In genomic region chr19:6058513-6058912, GRCm38 (mm10) we compare ENCODE assay signal across 8 mouse cellular contexts. TPM values are rescaled to one million over a fixed set of nuclear protein-coding genes. Genes with fewer than 3 reads are reported as not detected.
DNase-seq lines count a peak whose midpoint lies in the region; ATAC-seq and TF ChIP-seq lines count a peak whose summit lies in the region.

No protein-coding gene starts in this region.

- 26% methylated on average over 5 of the region's 5 CpGs for WGBS in heart, embryonic 14.5 days
- WGBS in heart, postnatal 0 days = 26% methylated on average over 5 of the region's 5 CpGs
- WGBS in midbrain, embryonic 10.5 days = 40% methylated on average over 5 of the region's 5 CpGs

- no peak for ATAC-seq in heart, embryonic 14.5 days (ENCODE audit: insufficient number of reproducible peaks, insufficient read depth, low FRiP score, low read depth)
- ATAC-seq in G1E (ENCODE audit: extremely low read depth, insufficient number of reproducible peaks, low FRiP score, poor library complexity, severe bottlenecking) = no peak
- no peak for ATAC-seq in heart, postnatal 0 days (ENCODE audit: insufficient read depth, low read depth)
- no peak for ATAC-seq in granulocyte monocyte progenitor cell, adult 5-6 weeks (replicated peaks; ENCODE audit: poor library complexity, severe bottlenecking)

- H3K27me3 ChIP-seq in heart, embryonic 14.5 days (ENCODE audit: control insufficient read depth, insufficient read depth, low read length) = no peaks in the 10 kb centered on the region
- no peaks in the 10 kb centered on the region for H3K27me3 ChIP-seq in G1E (ENCODE audit: insufficient read depth, low read length)
- H3K27me3 ChIP-seq in heart, postnatal 0 days (ENCODE audit: control insufficient read depth, insufficient read depth, low read length) = no peaks in the 10 kb centered on the region
- no peaks in the 10 kb centered on the region for H3K27me3 ChIP-seq in midbrain, embryonic 10.5 days (ENCODE audit: low read depth, poor library complexity, severe bottlenecking)

- peak overlapping the region; percentile 81 to 88 for H3K4me3 ChIP-seq in heart, embryonic 14.5 days (ENCODE audit: control insufficient read depth in 1 of 2, insufficient read depth in 1 of 2, low read depth in 1 of 2, low read length in 2 of 2)
- peak overlapping the region; percentile 97 for H3K4me3 ChIP-seq in G1E (ENCODE audit: low read depth, low read length)
- peak overlapping the region; percentile 90 for H3K4me3 ChIP-seq in heart, postnatal 0 days (ENCODE audit: low read depth, low read length)
- H3K4me3 ChIP-seq in midbrain, embryonic 10.5 days = peak overlapping the region; percentile 92

- peak overlapping the region in 1 of 2 experiments; percentile 82; a peak in 2 of 4 replicates for H3K27ac ChIP-seq in heart, embryonic 14.5 days (replicated peaks in 1 of 2; ENCODE audit: control insufficient read depth in 1 of 2, insufficient read depth in 1 of 2, low read depth in 2 of 2, low read length in 2 of 2)
- H3K27ac ChIP-seq in heart, postnatal 0 days (ENCODE audit: low read depth) = peak overlapping the region; percentile 84
- peak overlapping the region; percentile 96 for H3K27ac ChIP-seq in midbrain, embryonic 10.5 days (replicated peaks)

- no peak for DNase-seq in heart, adult 18-20 months
- no peak for DNase-seq in G1E (ENCODE audit: low spot score)
- DNase-seq in heart, postnatal 0 days (ENCODE audit: low spot score) = no peak
- no peak for DNase-seq in midbrain, embryonic 10.5 days (ENCODE audit: low spot score)
- DNase-seq in ovary, postnatal 10 days (ENCODE audit: low spot score) = no peak
- DNase-seq in ovary, postnatal 36 days (ENCODE audit: low spot score) = no peak

- peak overlapping the region; percentile 94 for H3K9ac ChIP-seq in heart, embryonic 14.5 days (ENCODE audit: low read length)
- H3K9ac ChIP-seq in heart, postnatal 0 days (replicated peaks; ENCODE audit: low read depth, low read length) = peak overlapping the region; percentile 85

- H3K9me3 ChIP-seq in heart, embryonic 14.5 days (ENCODE audit: control insufficient read depth, low read length) = no peaks in the 10 kb centered on the region
- no peaks in the 10 kb centered on the region for H3K9me3 ChIP-seq in G1E (replicated peaks)
- no peaks in the 10 kb centered on the region for H3K9me3 ChIP-seq in heart, postnatal 0 days (replicated peaks; ENCODE audit: control insufficient read depth, low read length)
- no peaks in the 10 kb centered on the region for H3K9me3 ChIP-seq in midbrain, embryonic 10.5 days (replicated peaks)

- peaks cover 45% of the 10 kb centered on the region for H3K36me3 ChIP-seq in heart, embryonic 14.5 days (ENCODE audit: control insufficient read depth, insufficient read depth, low read length)
- H3K36me3 ChIP-seq in G1E (replicated peaks) = peaks cover 75% of the 10 kb centered on the region
- peaks cover 34% of the 10 kb centered on the region for H3K36me3 ChIP-seq in heart, postnatal 0 days (replicated peaks; ENCODE audit: control insufficient read depth, insufficient read depth, low read length)
- peaks cover 58% of the 10 kb centered on the region for H3K36me3 ChIP-seq in midbrain, embryonic 10.5 days

- peak overlapping the region; percentile 86 for H3K4me2 ChIP-seq in heart, embryonic 14.5 days (ENCODE audit: low read length)
- peak overlapping the region; percentile 79 for H3K4me2 ChIP-seq in heart, postnatal 0 days (ENCODE audit: low read depth, low read length)

- H3K4me1 ChIP-seq in heart, embryonic 14.5 days (ENCODE audit: control insufficient read depth in 2 of 2, insufficient read depth in 2 of 2, low read length in 2 of 2) = peaks cover 9 to 33% of the 10 kb centered on the region in 2 experiments
- H3K4me1 ChIP-seq in G1E (ENCODE audit: insufficient read depth, low read depth, low read length) = peaks cover 70% of the 10 kb centered on the region
- peaks cover 36% of the 10 kb centered on the region for H3K4me1 ChIP-seq in heart, postnatal 0 days (ENCODE audit: control insufficient read depth, insufficient read depth)
- peaks cover 49% of the 10 kb centered on the region for H3K4me1 ChIP-seq in midbrain, embryonic 10.5 days

- no peak for TF ChIP-seq CTCF in G1E (IDR thresholded peaks at IDR 0.05; ENCODE audit: low read depth, low read length)
- no peak for TF ChIP-seq CTCF in heart, postnatal 0 days (IDR thresholded peaks at IDR 0.05; ENCODE audit: low read depth)

- TF ChIP-seq EP300 in heart, postnatal 0 days (IDR thresholded peaks at IDR 0.05; ENCODE audit: low read depth) = no peak

RNA-seq across cellular contexts. Expression of gene Fau, which starts 0.9 kb away (rescaled TPM):
- polyA plus RNA-seq in heart, embryonic 14.5 days (2014; fragmentation: Nextera tagmentation; extraction: Ambion mirVana) = 562 and 618 TPM in 2 replicates
- total RNA-seq in heart, adult 18-20 months (2021) = 100 to 1,000 TPM; 613 to 618 TPM
- total RNA-seq in G1E (2014; fragmentation: Nextera tagmentation) (3,086 and 3,502 TPM in 2 replicates), G1E (2017) (2,639 and 2,986 TPM in 2 replicates)
- 5,636 and 5,712 TPM in 2 replicates for polyA plus RNA-seq in G1E (2012)
- 562 and 833 TPM in 2 replicates for total RNA-seq in heart, postnatal 0 days (2014; rRNA removed; ENCODE audit: low replicate concordance)
- 484 and 508 TPM in 2 replicates for polyA plus RNA-seq in heart, postnatal 0 days (2015; fragmentation: Nextera tagmentation; extraction: Ambion mirVana)
- polyA plus RNA-seq in midbrain, embryonic 10.5 days (2016; fragmentation: Nextera tagmentation; extraction: Ambion mirVana) = 711 and 835 TPM in 2 replicates
- 2,326 and 2,717 TPM in 2 replicates for total RNA-seq in granulocyte monocyte progenitor cell, adult 5-6 weeks (2014; fragmentation: Nextera tagmentation)
- total RNA-seq in granulocyte monocyte progenitor cell, adult 5-6 weeks (2017) = 1,639 and 2,001 TPM in 2 replicates

RNA-seq across cellular contexts. Expression of gene Mrpl49, which starts 0.9 kb away (rescaled TPM):
- polyA plus RNA-seq in heart, embryonic 14.5 days (2014; fragmentation: Nextera tagmentation; extraction: Ambion mirVana) = 64.5 and 69.4 TPM in 2 replicates
- 10 to 100 TPM; 42.2 to 47.2 TPM for total RNA-seq in heart, adult 18-20 months (2021)
- total RNA-seq in G1E (2014; fragmentation: Nextera tagmentation) (46.6 and 51.6 TPM in 2 replicates), G1E (2017) (46.9 and 52.4 TPM in 2 replicates)
- 41.8 and 46.8 TPM in 2 replicates for polyA plus RNA-seq in G1E (2012)
- 18.7 and 37.1 TPM in 2 replicates for total RNA-seq in heart, postnatal 0 days (2014; rRNA removed; ENCODE audit: low replicate concordance)
- polyA plus RNA-seq in heart, postnatal 0 days (2015; fragmentation: Nextera tagmentation; extraction: Ambion mirVana) = 49.7 and 53.5 TPM in 2 replicates
- 85.3 and 88.4 TPM in 2 replicates for polyA plus RNA-seq in midbrain, embryonic 10.5 days (2016; fragmentation: Nextera tagmentation; extraction: Ambion mirVana)
- 39.7 and 52.3 TPM in 2 replicates for total RNA-seq in granulocyte monocyte progenitor cell, adult 5-6 weeks (2014; fragmentation: Nextera tagmentation)
- 45.2 and 46.1 TPM in 2 replicates for total RNA-seq in granulocyte monocyte progenitor cell, adult 5-6 weeks (2017)

RNA-seq across cellular contexts. Expression of gene Znhit2, which starts 2.5 kb away (rescaled TPM):
- polyA plus RNA-seq in heart, embryonic 14.5 days (2014; fragmentation: Nextera tagmentation; extraction: Ambion mirVana) = 25.5 and 25.6 TPM in 2 replicates
- 10 to 100 TPM; 11.1 to 11.2 TPM for total RNA-seq in heart, adult 18-20 months (2021)
- 8.3 and 16.3 TPM in 2 replicates for total RNA-seq in G1E (2014; fragmentation: Nextera tagmentation)
- total RNA-seq in G1E (2017) = 11.0 and 23.3 TPM in 2 replicates
- 58.7 and 60.6 TPM in 2 replicates for polyA plus RNA-seq in G1E (2012)
- 46.7 and 58.4 TPM in 2 replicates for total RNA-seq in heart, postnatal 0 days (2014; rRNA removed; ENCODE audit: low replicate concordance)
- polyA plus RNA-seq in heart, postnatal 0 days (2015; fragmentation: Nextera tagmentation; extraction: Ambion mirVana) = 21.4 and 22.7 TPM in 2 replicates
- polyA plus RNA-seq in midbrain, embryonic 10.5 days (2016; fragmentation: Nextera tagmentation; extraction: Ambion mirVana) = 36.6 and 37.2 TPM in 2 replicates
- 5.0 and 17.6 TPM in 2 replicates for total RNA-seq in granulocyte monocyte progenitor cell, adult 5-6 weeks (2014; fragmentation: Nextera tagmentation)
- total RNA-seq in granulocyte monocyte progenitor cell, adult 5-6 weeks (2017) = 13.7 and 17.6 TPM in 2 replicates

RNA-seq across cellular contexts. Expression of gene Tm7sf2, which starts 9.7 kb away (rescaled TPM):
- 6.7 and 7.6 TPM in 2 replicates for polyA plus RNA-seq in heart, embryonic 14.5 days (2014; fragmentation: Nextera tagmentation; extraction: Ambion mirVana)
- total RNA-seq in heart, adult 18-20 months (2021) = 1 to 10 TPM; 2.1 to 3.0 TPM
- 22.9 and 24.0 TPM in 2 replicates for total RNA-seq in G1E (2014; fragmentation: Nextera tagmentation)
- 17.2 and 21.4 TPM in 2 replicates for total RNA-seq in G1E (2017)
- 15.0 and 20.0 TPM in 2 replicates for polyA plus RNA-seq in G1E (2012)
- total RNA-seq in heart, postnatal 0 days (2014; rRNA removed; ENCODE audit: low replicate concordance) = 13.1 and 14.4 TPM in 2 replicates
- 3.2 and 3.3 TPM in 2 replicates for polyA plus RNA-seq in heart, postnatal 0 days (2015; fragmentation: Nextera tagmentation; extraction: Ambion mirVana)
- 37.3 and 41.9 TPM in 2 replicates for polyA plus RNA-seq in midbrain, embryonic 10.5 days (2016; fragmentation: Nextera tagmentation; extraction: Ambion mirVana)
- 14.4 and 19.3 TPM in 2 replicates for total RNA-seq in granulocyte monocyte progenitor cell, adult 5-6 weeks (2014; fragmentation: Nextera tagmentation)
- 3.4 and 4.0 TPM in 2 replicates for total RNA-seq in granulocyte monocyte progenitor cell, adult 5-6 weeks (2017)

RNA-seq across cellular contexts. Expression of gene Syvn1, which starts 12.1 kb away (rescaled TPM):
- polyA plus RNA-seq in heart, embryonic 14.5 days (2014; fragmentation: Nextera tagmentation; extraction: Ambion mirVana) = 14.8 and 16.0 TPM in 2 replicates
- 10 to 100 TPM; 21.1 to 21.3 TPM for total RNA-seq in heart, adult 18-20 months (2021)
- 27.0 and 39.7 TPM in 2 replicates for total RNA-seq in G1E (2014; fragmentation: Nextera tagmentation)
- total RNA-seq in G1E (2017) = 4.8 and 5.9 TPM in 2 replicates
- polyA plus RNA-seq in G1E (2012) = 78.2 and 84.1 TPM in 2 replicates
- 12.0 and 16.0 TPM in 2 replicates for total RNA-seq in heart, postnatal 0 days (2014; rRNA removed; ENCODE audit: low replicate concordance)
- 9.2 and 10.2 TPM in 2 replicates for polyA plus RNA-seq in heart, postnatal 0 days (2015; fragmentation: Nextera tagmentation; extraction: Ambion mirVana)
- 35.0 and 35.8 TPM in 2 replicates for polyA plus RNA-seq in midbrain, embryonic 10.5 days (2016; fragmentation: Nextera tagmentation; extraction: Ambion mirVana)
- total RNA-seq in granulocyte monocyte progenitor cell, adult 5-6 weeks (2014; fragmentation: Nextera tagmentation) = 33.6 and 46.5 TPM in 2 replicates
- 3.8 and 8.2 TPM in 2 replicates for total RNA-seq in granulocyte monocyte progenitor cell, adult 5-6 weeks (2017)
